Mouse (Mus musculus): ENCODE results near the gene Prkci.

DNA sequence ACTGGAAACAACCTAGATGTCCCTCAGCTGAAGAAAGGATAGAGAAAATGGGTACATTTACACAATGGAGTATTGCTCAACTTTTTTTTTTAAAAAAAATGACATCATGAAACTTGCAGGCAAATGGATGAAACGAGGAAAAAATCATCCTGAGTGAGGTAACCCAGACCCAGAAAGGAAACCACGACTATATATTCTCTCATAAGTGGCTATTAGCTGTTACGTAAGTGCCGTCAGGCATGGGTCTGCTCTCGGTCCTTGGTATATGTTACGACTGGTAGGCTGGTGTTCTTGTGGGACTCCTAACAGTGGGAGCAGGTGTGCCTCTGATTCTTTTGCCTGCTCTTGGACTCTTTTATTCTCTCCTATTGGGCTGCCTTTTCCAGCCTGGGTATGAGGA is 39.2 kb upstream of the Prkci start:
- TF ChIP-seq GATA1 (IDR thresholded peaks at IDR 0.05; ENCODE audit: borderline replicate concordance, low read length) (no peak), FLI1 (IDR thresholded peaks at IDR 0.05; ENCODE audit: low read length) (no peak)
